Mouse (Mus musculus): ENCODE measurements around the gene Pik3c2a.

DNA sequence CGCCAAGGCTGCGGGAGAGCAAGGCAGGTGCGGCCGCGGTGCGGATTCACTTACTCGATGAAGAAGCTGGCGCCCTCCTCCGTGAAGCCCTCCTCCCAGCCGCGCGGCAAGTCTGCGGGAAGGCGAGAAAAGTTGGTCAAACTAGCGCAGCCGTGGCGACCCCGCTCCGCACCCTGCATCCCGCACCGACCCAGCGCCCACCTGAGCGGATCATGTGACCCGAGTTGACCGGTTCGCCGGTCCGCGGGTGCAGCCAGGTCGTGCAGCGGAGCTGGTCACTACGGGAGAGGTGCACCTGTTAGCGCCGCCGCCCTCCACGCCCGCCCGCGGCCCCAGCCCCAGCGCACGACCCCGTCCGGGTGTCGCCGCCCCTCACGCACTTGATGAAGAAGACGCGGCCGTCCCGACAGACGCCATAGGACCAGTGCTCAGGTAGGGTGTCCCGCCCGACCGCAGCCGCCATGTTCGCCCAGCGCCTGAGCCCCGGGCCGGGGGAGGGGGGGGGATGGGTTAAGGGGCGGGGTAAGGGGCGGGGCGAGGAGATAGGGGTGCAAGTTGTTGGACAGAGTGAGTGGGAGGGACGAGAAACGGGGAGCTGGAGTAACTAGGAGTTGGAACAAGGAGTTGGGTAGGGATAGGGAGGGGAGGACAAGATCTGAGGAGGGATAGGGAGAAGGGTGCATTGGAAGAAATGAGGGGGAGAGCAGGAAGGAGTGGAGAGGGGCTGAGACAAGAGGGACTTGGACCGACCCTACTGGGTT lies 135.2 kb downstream of the Pik3c2a start, which contains the start of gene Plekha7:
- TF ChIP-seq CTCF (IDR thresholded peaks at IDR 0.05; ENCODE audit: low read depth) = no peak
- no peak for TF ChIP-seq EP300 (IDR thresholded peaks at IDR 0.05; ENCODE audit: low read depth)

Measured in liver, postnatal 0 days (tissue).